Mouse (Mus musculus) megakaryocyte, embryonic 14.5 days (primary cell): ENCODE data around the gene Fyco1.

Experiments used
- FLI1 ChIP-seq: IDR thresholded peaks from 2 replicates; pipeline ENCODE4 v1.6.1; 2012; ENCODE audit warnings: low read length, inconsistent platforms, mixed read lengths
- GATA1 ChIP-seq: IDR thresholded peaks from 3 replicates; pipeline ENCODE4 v1.6.1; 2012; ENCODE audit warnings: mixed read lengths, low read length, inconsistent platforms, borderline replicate concordance

DNA sequence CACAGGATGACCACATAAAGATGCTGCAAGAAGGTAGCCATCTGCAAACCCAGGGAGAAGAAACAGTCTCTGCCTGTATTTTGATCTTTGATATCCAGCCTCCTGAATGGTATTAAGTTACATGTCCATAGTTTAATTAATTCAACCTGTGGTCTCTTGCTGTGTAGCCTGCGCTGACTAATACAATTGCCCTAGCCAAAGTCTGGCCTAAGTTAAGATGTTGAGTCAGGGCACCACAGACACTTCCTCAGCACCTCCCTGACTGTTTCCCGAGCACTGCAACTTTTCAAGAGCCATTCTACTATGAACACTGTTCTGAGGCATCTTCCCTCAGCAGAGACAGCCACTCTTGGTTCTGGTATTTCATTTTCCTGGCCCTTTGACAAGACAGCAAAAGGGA is 33.1 kb downstream of the Fyco1 start:
- TF ChIP-seq GATA1 (no peak), FLI1 (no peak)
